Mouse (Mus musculus): Measurements from ENCODE around the gene Fam193a.

- TF ChIP-seq POLR2A (IDR thresholded peaks at IDR 0.05; ENCODE audit: control insufficient read depth, extremely low read depth, insufficient read depth, low read length, poor library complexity), result no peak
- 0 out of 2 replicates have a peak, but pooled peaks have one; percentile 3 for TF ChIP-seq CTCF (IDR thresholded peaks at IDR 0.05; ENCODE audit: borderline replicate concordance, control insufficient read depth, extremely low read depth, insufficient read depth, low read length, poor library complexity)
Measured at GRCm38 (mm10) chr5:34335539-34336096, 34.1 kb upstream of the Fam193a start.

Measured in thymus, adult 2 months (tissue).